Mouse (Mus musculus) monocyte, adult 59 days (primary cell): ENCODE measurements around the gene Unc5cl. TPM values are rescaled to one million over a fixed set of nuclear protein-coding genes. Genes with fewer than 3 reads are reported as not detected.

ENCODE experiments used
- total RNA-seq, 2 experiments: library from RNA; stranded (reverse); gene quantifications; one replicate each; pipeline ENCODE4 v1.2.4; 2023

The Unc5cl gene
- not detected for total RNA-seq

DNA sequence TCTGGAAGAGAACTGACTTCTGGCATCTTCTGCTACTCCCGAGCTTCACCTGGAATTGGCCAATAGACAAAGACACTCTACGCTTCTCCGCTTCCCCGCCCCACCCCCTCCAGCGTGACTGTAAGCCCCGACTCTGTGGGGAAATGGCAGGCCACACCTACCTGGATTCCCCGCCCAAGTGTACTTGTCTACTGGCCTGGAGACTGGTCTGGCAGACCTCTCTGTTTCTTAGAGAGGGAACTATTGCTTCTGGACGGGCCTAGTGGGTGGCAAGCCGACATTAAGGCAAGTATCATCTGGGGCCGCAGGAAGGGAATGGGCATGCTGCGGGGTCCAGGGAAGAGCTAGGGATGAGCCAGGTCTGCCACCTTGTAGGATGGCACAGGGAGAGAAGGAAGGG, at the start of gene Unc5cl:
Unc5cl (plus strand) TSS at position 214 of the 400 bp plus-strand sequence.

DNA sequence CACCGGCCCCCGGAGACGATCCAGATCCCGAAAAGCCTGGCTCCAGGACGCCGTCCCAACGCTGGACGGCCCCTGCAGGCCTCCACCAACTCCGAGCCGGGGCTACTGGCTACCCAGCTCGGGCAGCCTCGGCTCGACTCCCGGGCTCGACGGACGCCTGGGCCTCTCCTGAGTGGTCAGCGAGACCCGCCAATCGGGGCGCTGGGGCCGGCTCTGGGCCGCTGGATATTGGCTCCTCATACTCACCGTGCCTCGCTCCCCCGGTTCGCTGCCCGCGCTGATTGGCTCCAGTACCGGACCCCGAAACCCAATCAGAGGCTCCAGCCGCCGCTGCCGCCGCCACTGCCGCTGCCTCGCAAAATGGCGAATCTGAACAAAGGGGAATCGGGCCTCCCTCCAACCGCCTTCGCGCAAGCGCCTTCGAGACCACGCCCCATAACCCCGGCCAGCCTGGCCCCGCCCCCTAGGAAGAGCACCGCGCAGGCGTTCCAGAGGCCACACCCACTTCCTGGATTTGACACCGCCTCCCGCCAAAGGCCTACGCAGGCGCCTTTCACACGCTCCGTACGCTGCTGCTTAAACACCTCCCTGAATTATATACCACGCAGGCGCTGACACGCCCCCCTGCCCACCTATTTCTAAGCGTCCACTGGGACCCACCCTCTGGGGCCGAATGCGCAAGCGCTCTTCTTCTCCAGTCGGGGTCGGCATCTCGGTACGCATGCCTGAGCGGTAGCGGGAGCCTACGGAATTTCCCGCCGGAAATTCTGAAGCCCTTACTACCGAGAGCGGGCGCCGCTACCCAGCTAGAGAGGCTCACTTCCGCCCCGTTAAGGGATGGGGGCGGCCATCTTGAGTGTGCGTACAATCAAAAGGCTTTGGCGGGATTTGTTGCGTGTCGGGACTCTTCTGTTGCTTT, 45.1 kb upstream of the Unc5cl start, which contains the start of the genes Nfya and Oard1:
Nfya (minus strand) TSS at position 527 of the 919 bp plus-strand sequence.
Oard1 (plus strand) TSS at position 635 of the 919 bp plus-strand sequence.

DNA sequence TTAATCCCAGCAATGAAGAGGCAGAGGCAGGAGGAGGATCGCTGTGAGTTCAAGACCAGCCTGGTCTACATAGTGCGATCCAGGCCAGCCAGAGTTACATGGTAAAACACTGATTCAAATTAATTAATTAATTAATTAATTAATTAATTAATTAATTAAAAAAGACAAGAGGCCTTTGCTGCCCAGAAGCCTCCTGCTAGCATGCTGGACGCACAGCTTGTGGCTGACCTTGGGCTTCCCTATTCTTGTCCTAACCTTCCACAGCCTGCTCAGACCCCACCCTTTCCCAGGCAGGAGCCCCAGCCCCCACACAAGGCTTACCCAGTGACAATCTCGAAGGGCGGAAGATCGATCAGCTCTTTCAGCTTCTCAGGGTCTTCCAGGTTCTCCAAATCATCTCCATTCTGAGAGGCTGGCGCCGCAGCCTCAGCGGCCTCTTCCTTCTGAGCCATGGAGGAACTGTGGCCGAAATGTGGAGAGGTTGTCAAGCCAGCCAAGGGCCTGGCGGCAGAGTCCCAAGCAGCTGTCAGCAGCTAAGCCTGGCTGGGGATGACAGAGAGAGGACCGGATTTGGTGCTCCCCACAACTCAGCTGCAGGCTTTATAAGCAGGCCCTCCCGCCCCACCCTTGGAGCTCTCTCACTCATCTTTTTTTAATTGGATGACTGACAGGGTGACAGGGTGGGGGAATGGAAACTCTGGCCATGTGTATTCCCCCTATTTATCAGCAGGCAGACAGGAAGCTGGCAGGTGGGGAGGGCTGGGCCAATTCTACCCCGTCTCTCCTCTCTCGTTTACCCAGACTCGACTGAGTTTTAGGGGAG, 22.3 kb upstream of the Unc5cl start, which contains the start of gene Apobec2:
Apobec2 (minus strand) TSS at position 773 of the 823 bp plus-strand sequence.

DNA sequence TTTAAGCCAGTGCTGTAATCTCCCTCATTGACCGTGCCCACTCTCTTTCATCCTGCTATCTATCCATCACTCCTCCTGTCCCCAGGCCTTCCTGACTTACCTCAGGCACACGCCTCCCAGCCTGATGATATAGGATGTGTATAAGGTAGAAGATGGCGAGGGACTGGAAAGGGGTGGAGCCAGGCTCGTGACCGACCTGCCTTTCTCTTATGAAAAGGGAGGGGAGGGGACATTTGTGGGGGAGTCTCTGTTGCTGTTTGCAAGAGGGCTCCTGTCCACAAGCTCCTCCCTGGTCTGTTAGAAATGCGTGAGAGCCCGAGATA, 3.4 kb upstream of the Unc5cl start, which contains the start of gene Tspo2:
Tspo2 (minus strand) TSS at position 170 of the 323 bp plus-strand sequence.

Other genes starting within 250 kb of the Unc5cl start
- gene Trem1, start 222.1 kb upstream of the Unc5cl start, total RNA-seq, result 100 to 1,000 TPM; 130 to 138 TPM
- 100 to 1,000 TPM; 138 to 143 TPM for gene Trem3, start 207.1 kb upstream of the Unc5cl start, total RNA-seq
- gene Treml4, start 190.6 kb upstream of the Unc5cl start, total RNA-seq, result 100 to 1,000 TPM; 470 to 487 TPM
- 1 to 10 TPM; 6.4 to 8.9 TPM for gene Treml2, start 155.4 kb upstream of the Unc5cl start, total RNA-seq
- gene B430306N03Rik, start 138.8 kb upstream of the Unc5cl start, total RNA-seq, result 10 to 100 TPM; 30.5 to 42.2 TPM
- 10 to 100 TPM; 31.5 to 31.9 TPM for gene Trem2, start 108.5 kb upstream of the Unc5cl start, total RNA-seq
- gene Treml1, start 95.0 kb upstream of the Unc5cl start, total RNA-seq, result 1 to 10 TPM; 1.6 to 3.2 TPM
- 100 to 1,000 TPM; 106 to 110 TPM for gene Nfya, start 45.0 kb upstream of the Unc5cl start, total RNA-seq
- 10 to 100 TPM; 18.1 to 23.8 TPM for gene Oard1, start 44.9 kb upstream of the Unc5cl start, total RNA-seq
- gene Apobec2, start 22.0 kb upstream of the Unc5cl start, total RNA-seq, result not detected
- gene Tspo2, start 3.4 kb upstream of the Unc5cl start, total RNA-seq, result not detected